Mouse (Mus musculus) intestine, embryonic 15.5 days (tissue): ENCODE measurements around the gene Wipi1. TPM values are rescaled to one million over a fixed set of nuclear protein-coding genes. Genes with fewer than 3 reads are reported as not detected.

ENCODE experiments used
- polyA plus RNA-seq: library from polyadenylated mRNA; unstranded; fragments of >200 nt; fragmentation: Nextera tagmentation; extraction: Ambion mirVana; gene quantifications from 2 replicates; pipeline ENCODE4 v1.2.1, GENCODE M21; 2015

Gene Wipi1
- polyA plus RNA-seq, 1 experiment from 2014 or later: 30.4 TPM

Other genes with a start within 250 kb of the Wipi1 start
- gene Gna13, start 249.1 kb downstream of the Wipi1 start, polyA plus RNA-seq: 32.2 and 32.7 TPM in 2 replicates
- not detected in 2 replicates for gene 9930022D16Rik, start 198.1 kb downstream of the Wipi1 start, polyA plus RNA-seq
- gene Amz2, start 186.0 kb downstream of the Wipi1 start, polyA plus RNA-seq: 38.4 and 38.9 TPM in 2 replicates
- 3.3 and 3.6 TPM in 2 replicates for gene Arsg, start 138.6 kb downstream of the Wipi1 start, polyA plus RNA-seq
- gene Slc16a6, start 138.4 kb downstream of the Wipi1 start, polyA plus RNA-seq: 15.4 and 16.6 TPM in 2 replicates
- 270 and 286 TPM in 2 replicates for gene Prkar1a, start 37.4 kb upstream of the Wipi1 start, polyA plus RNA-seq
- 2.2 and 2.3 TPM in 2 replicates for gene Fam20a, start 110.3 kb upstream of the Wipi1 start, polyA plus RNA-seq
- gene 1700012B07Rik, start 216.1 kb upstream of the Wipi1 start, polyA plus RNA-seq: not detected in 2 replicates